Mouse (Mus musculus): Measurements from ENCODE around the gene Psmb9. TPM values are rescaled to one million over a fixed set of nuclear protein-coding genes. Genes with fewer than 3 reads are reported as not detected.

Psmb9 gene
- polyA plus RNA-seq, 1 experiment, result 0.26 TPM

GRCm38 (mm10) chr17:34174075-34174474, 13.5 kb downstream of the Psmb9 start:
- Histone ChIP-seq H3K4me3 (no peak overlapping the region), H3K27me3 (ENCODE audit: control insufficient read depth, insufficient read depth, insufficient read length) (no peaks in the 10 kb centered on the region), H3K4me2 (ENCODE audit: low read depth) (no peak overlapping the region), H3K79me2 (ENCODE audit: control insufficient read depth, insufficient read depth) (no peaks in the 10 kb centered on the region), H3K36me3 (ENCODE audit: control insufficient read depth, insufficient read depth) (no peaks in the 10 kb centered on the region), H3ac (ENCODE audit: control insufficient read depth, insufficient read length) (no peak overlapping the region)
- TF ChIP-seq MYOD1 (IDR thresholded peaks at IDR 0.05; ENCODE audit: control insufficient read depth in 1 of 3, insufficient read length in 2 of 3, low read depth in 2 of 3) (no peak), CEBPB (IDR thresholded peaks at IDR 0.05; ENCODE audit: insufficient read depth, poor library complexity, severe bottlenecking) (no peak), SRF (IDR thresholded peaks at IDR 0.05; ENCODE audit: control insufficient read depth, insufficient read length, low read depth) (no peak), REST (IDR thresholded peaks at IDR 0.05; ENCODE audit: insufficient read depth, insufficient read length) (no peak), POLR2A (IDR thresholded peaks at IDR 0.05; ENCODE audit: insufficient read length, low read depth) (no peak), TCF3 (IDR thresholded peaks at IDR 0.05; ENCODE audit: insufficient read length, low read depth) (no peak), USF1 (IDR thresholded peaks at IDR 0.05; ENCODE audit: low read depth) (no peak), MYOG (IDR thresholded peaks at IDR 0.05; ENCODE audit: control insufficient read depth in 1 of 3, insufficient read depth in 1 of 3, insufficient read length in 2 of 3, low read depth in 2 of 3) (no peak), MAX (IDR thresholded peaks at IDR 0.05; ENCODE audit: low read depth) (no peak), TCF12 (IDR thresholded peaks at IDR 0.05; ENCODE audit: insufficient read depth, poor library complexity, severe bottlenecking) (no peak), POLR2AphosphoS2 (IDR thresholded peaks at IDR 0.05; ENCODE audit: insufficient read length, low read depth) (no peak)

- H3K36me3 ChIP-seq (ENCODE audit: control insufficient read depth, insufficient read depth), result no peaks in the 10 kb centered on the region
- no peak overlapping the region for H3K4me2 ChIP-seq (ENCODE audit: low read depth)
- TF ChIP-seq POLR2AphosphoS2 (IDR thresholded peaks at IDR 0.05; ENCODE audit: insufficient read length, low read depth) (no peak), MYOG (IDR thresholded peaks at IDR 0.05; ENCODE audit: control insufficient read depth in 1 of 3, insufficient read depth in 1 of 3, insufficient read length in 2 of 3, low read depth in 2 of 3) (no peak), E2F4 (IDR thresholded peaks at IDR 0.05; ENCODE audit: insufficient read depth) (no peak), POLR2A (IDR thresholded peaks at IDR 0.05; ENCODE audit: insufficient read length, low read depth) (no peak), TCF12 (IDR thresholded peaks at IDR 0.05; ENCODE audit: insufficient read depth, poor library complexity, severe bottlenecking) (no peak), TCF3 (IDR thresholded peaks at IDR 0.05; ENCODE audit: insufficient read length, low read depth) (no peak), REST (IDR thresholded peaks at IDR 0.05; ENCODE audit: insufficient read depth, insufficient read length) (no peak), MYOD1 (IDR thresholded peaks at IDR 0.05; ENCODE audit: control insufficient read depth in 1 of 3, insufficient read length in 2 of 3, low read depth in 2 of 3) (no peak), MAX (IDR thresholded peaks at IDR 0.05; ENCODE audit: low read depth) (no peak), USF1 (IDR thresholded peaks at IDR 0.05; ENCODE audit: low read depth) (no peak), CEBPB (IDR thresholded peaks at IDR 0.05; ENCODE audit: insufficient read depth, poor library complexity, severe bottlenecking) (no peak), SRF (IDR thresholded peaks at IDR 0.05; ENCODE audit: control insufficient read depth, insufficient read length, low read depth) (no peak)
These were observed 15.0 kb downstream of the Psmb9 start for GRCm38 (mm10) chr17:34172528-34172927.

GRCm38 (mm10) chr17:34170877-34171498, 16.6 kb downstream of the Psmb9 start:
- no peak overlapping the region for H3K4me2 ChIP-seq (ENCODE audit: low read depth)

More at GRCm38 (mm10) chr17:34172528-34172927, 15.0 kb downstream of the Psmb9 start:
- Histone ChIP-seq H3K4me3 (no peak overlapping the region), H3K79me2 (ENCODE audit: control insufficient read depth, insufficient read depth) (no peaks in the 10 kb centered on the region), H3K27me3 (ENCODE audit: control insufficient read depth, insufficient read depth, insufficient read length) (peaks cover 3% of the 10 kb centered on the region), H3ac (ENCODE audit: control insufficient read depth, insufficient read length) (no peak overlapping the region)

GRCm38 (mm10) chr17:34170487-34170876, 17.1 kb downstream of the Psmb9 start:
- no peaks in the 10 kb centered on the region for H3K79me2 ChIP-seq (ENCODE audit: control insufficient read depth, insufficient read depth)
- peaks cover 12% of the 10 kb centered on the region for H3K27me3 ChIP-seq (ENCODE audit: control insufficient read depth, insufficient read depth, insufficient read length)

More at GRCm38 (mm10) chr17:34170877-34171498, 16.6 kb downstream of the Psmb9 start:
- Histone ChIP-seq H3ac (ENCODE audit: control insufficient read depth, insufficient read length) (no peak overlapping the region), H3K79me2 (ENCODE audit: control insufficient read depth, insufficient read depth) (no peaks in the 10 kb centered on the region), H3K4me3 (no peak overlapping the region), H3K27me3 (ENCODE audit: control insufficient read depth, insufficient read depth, insufficient read length) (peaks cover 7% of the 10 kb centered on the region), H3K36me3 (ENCODE audit: control insufficient read depth, insufficient read depth) (no peaks in the 10 kb centered on the region)
- no peak for TF ChIP-seq TCF12 (IDR thresholded peaks at IDR 0.05; ENCODE audit: insufficient read depth, poor library complexity, severe bottlenecking)
- no peak for TF ChIP-seq POLR2AphosphoS2 (IDR thresholded peaks at IDR 0.05; ENCODE audit: insufficient read length, low read depth)
- no peak for TF ChIP-seq SRF (IDR thresholded peaks at IDR 0.05; ENCODE audit: control insufficient read depth, insufficient read length, low read depth)
- TF ChIP-seq MAX (IDR thresholded peaks at IDR 0.05; ENCODE audit: low read depth), result no peak
- no peak for TF ChIP-seq USF1 (IDR thresholded peaks at IDR 0.05; ENCODE audit: low read depth)
- no peak for TF ChIP-seq REST (IDR thresholded peaks at IDR 0.05; ENCODE audit: insufficient read depth, insufficient read length)
- TF ChIP-seq E2F4 (IDR thresholded peaks at IDR 0.05; ENCODE audit: insufficient read depth), result no peak
- no peak for TF ChIP-seq MYOD1 (IDR thresholded peaks at IDR 0.05; ENCODE audit: control insufficient read depth in 1 of 3, insufficient read length in 2 of 3, low read depth in 2 of 3)

More at GRCm38 (mm10) chr17:34170487-34170876, 17.1 kb downstream of the Psmb9 start:
- no peaks in the 10 kb centered on the region for H3K36me3 ChIP-seq (ENCODE audit: control insufficient read depth, insufficient read depth)
- no peak overlapping the region for H3ac ChIP-seq (ENCODE audit: control insufficient read depth, insufficient read length)
- H3K4me3 ChIP-seq, result no peak overlapping the region
- TF ChIP-seq TCF3 (IDR thresholded peaks at IDR 0.05; ENCODE audit: insufficient read length, low read depth), result no peak
- TF ChIP-seq SRF (IDR thresholded peaks at IDR 0.05; ENCODE audit: control insufficient read depth, insufficient read length, low read depth), result no peak
- TF ChIP-seq MYOG (IDR thresholded peaks at IDR 0.05; ENCODE audit: control insufficient read depth in 1 of 3, insufficient read depth in 1 of 3, insufficient read length in 2 of 3, low read depth in 2 of 3), result no peak
- TF ChIP-seq TCF12 (IDR thresholded peaks at IDR 0.05; ENCODE audit: insufficient read depth, poor library complexity, severe bottlenecking), result no peak
- no peak for TF ChIP-seq USF1 (IDR thresholded peaks at IDR 0.05; ENCODE audit: low read depth)
- no peak for TF ChIP-seq REST (IDR thresholded peaks at IDR 0.05; ENCODE audit: insufficient read depth, insufficient read length)
- H3K4me2 ChIP-seq (ENCODE audit: low read depth), result no peak overlapping the region

All from myocyte (in vitro differentiated cells).